Mouse (Mus musculus) liver, adult 2 months (tissue): ENCODE data around the gene Ptprs. TPM values are rescaled to one million over a fixed set of nuclear protein-coding genes. Genes with fewer than 3 reads are reported as not detected.

Experiments
- DNase-seq: peaks from one replicate; pipeline ENCODE4 v3.0.0-alpha.2; 2011; ENCODE audit warnings: low read depth, low spot score; ENCODE audit errors: extremely low read depth
- H3K27ac ChIP-seq: fragments of 200-500 bp; replicated peaks from 2 replicates; pipeline ENCODE4 v1.5.1; 2012; ENCODE audit warnings: low read depth, mild to moderate bottlenecking, control low read depth, inconsistent platforms, low read length; ENCODE audit not compliant: insufficient read depth
- H3K27me3 ChIP-seq: fragments of 200-500 bp; 2 replicates; pipeline ENCODE4 v1.6.1; 2012; ENCODE audit warnings: mild to moderate bottlenecking, moderate library complexity, low read length, inconsistent platforms; ENCODE audit not compliant: control insufficient read depth, insufficient read depth
- H3K36me3 ChIP-seq: fragments of 200-500 bp; 2 replicates; pipeline ENCODE4 v1.6.1; 2012; ENCODE audit warnings: low read length, inconsistent platforms; ENCODE audit not compliant: control insufficient read depth, insufficient read depth
- H3K4me1 ChIP-seq: fragments of 200-500 bp; 2 replicates; pipeline ENCODE4 v1.6.1; 2011; ENCODE audit warnings: low read length; ENCODE audit not compliant: control insufficient read depth, insufficient read depth
- H3K4me3 ChIP-seq: fragments of 200-500 bp; 2 replicates; pipeline ENCODE4 v1.5.1; 2011; ENCODE audit warnings: low read depth, mild to moderate bottlenecking, control low read depth, low read length, moderate library complexity; ENCODE audit not compliant: insufficient read depth
- H3K79me2 ChIP-seq: fragments of 200-500 bp; 2 replicates; pipeline ENCODE4 v1.6.1; 2012; ENCODE audit warnings: inconsistent platforms, mild to moderate bottlenecking, low read length, moderate library complexity; ENCODE audit not compliant: control insufficient read depth, insufficient read depth
- H3K9ac ChIP-seq: fragments of 200-500 bp; 2 replicates; pipeline ENCODE4 v1.6.1; 2012; ENCODE audit warnings: low read depth, mild to moderate bottlenecking, control low read depth, inconsistent platforms, low read length
- CTCF ChIP-seq: fragments of 200-500 bp; IDR thresholded peaks from 2 replicates; pipeline ENCODE4 v1.5.1; 2011; ENCODE audit warnings: low read depth, low read length, control low read depth
- POLR2A ChIP-seq: fragments of 200-500 bp; IDR thresholded peaks from 2 replicates; pipeline ENCODE4 v1.6.1; 2011; ENCODE audit warnings: low read length, control low read depth; ENCODE audit not compliant: insufficient read depth; ENCODE audit errors: extremely low read depth
- WGBS: fragments of 180-500 bp; shearing (Covaris S2); methylation state at CpG from one replicate; pipeline ENCODE4 v1.1.7; 2018; 5-methylcytosine and 5-hydroxymethylcytosine counted together
- polyA plus RNA-seq: library from polyadenylated mRNA; depleted of rRNA; stranded (reverse); fragments of >200 nt; gene quantifications from 2 replicates; pipeline ENCODE4 v1.2.3, GENCODE M21; 2012
- total RNA-seq: library from RNA; depleted of rRNA; stranded (reverse); fragments of >200 nt; gene quantifications from 2 replicates; pipeline ENCODE4 v1.2.3, GENCODE M21; 2014

Ptprs gene
- total and polyA plus RNA-seq, 2 experiments = 4.4 to 10.2 TPM

DNA sequence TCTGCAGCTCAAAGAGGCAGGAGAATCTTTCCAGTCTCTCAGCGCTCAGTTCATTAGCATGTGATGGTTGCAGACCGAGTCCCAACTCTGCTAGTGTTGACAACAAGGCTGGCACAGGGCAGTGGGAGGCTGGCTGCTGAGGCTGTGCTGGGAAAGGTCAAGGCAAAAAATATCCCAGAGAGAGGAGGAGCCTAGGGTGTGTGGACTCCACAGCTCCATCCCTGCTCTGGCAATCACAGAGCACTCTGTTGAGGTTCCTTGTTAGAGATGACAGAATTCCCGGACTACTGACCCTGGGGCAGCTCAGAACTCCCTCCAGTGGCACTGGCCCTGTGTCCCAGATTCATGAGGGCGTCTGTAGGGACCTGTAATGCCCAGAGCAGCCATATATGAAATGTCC, 23.0 kb downstream of the Ptprs start:
- H3K9ac ChIP-seq = no peak overlapping the region
- H3K27me3 ChIP-seq = no peaks in the 10 kb centered on the region
- 86% methylated on average over 4 of the region's 4 CpGs for WGBS
- H3K36me3 ChIP-seq = no peaks in the 10 kb centered on the region
- TF ChIP-seq CTCF (no peak), POLR2A (no peak)
- no peaks in the 10 kb centered on the region for H3K4me1 ChIP-seq
- no peaks in the 10 kb centered on the region for H3K79me2 ChIP-seq
- no peak overlapping the region for H3K27ac ChIP-seq
- no peak overlapping the region for H3K4me3 ChIP-seq
- no peak for DNase-seq

DNA sequence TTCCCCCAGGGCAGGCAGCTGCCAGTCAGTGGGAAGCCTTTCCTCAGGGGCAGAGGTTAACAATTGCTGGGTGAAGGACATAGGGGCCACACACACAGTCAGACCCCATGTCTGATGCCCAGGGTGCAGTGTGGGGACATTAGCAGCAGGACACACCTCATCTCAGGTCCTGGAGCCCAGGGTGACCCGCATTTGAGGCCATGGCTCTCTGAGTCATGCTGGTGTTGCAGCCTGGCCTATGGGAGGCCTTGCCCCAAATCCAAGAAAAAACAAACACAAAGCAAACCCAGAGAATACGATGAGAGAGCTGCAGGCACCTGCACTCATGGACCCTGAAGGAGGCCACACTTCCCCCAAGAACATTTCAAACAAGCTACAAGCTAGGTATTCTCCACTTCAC, 28.6 kb downstream of the Ptprs start:
- 79% methylated on average over 2 of the region's 2 CpGs for WGBS
- TF ChIP-seq POLR2A (no peak), CTCF (no peak)
- H3K4me1 ChIP-seq = no peaks in the 10 kb centered on the region
- H3K4me3 ChIP-seq = no peak overlapping the region
- no peaks in the 10 kb centered on the region for H3K79me2 ChIP-seq
- DNase-seq = no peak
- H3K9ac ChIP-seq = no peak overlapping the region
- H3K27me3 ChIP-seq = no peaks in the 10 kb centered on the region
- no peak overlapping the region for H3K27ac ChIP-seq
- H3K36me3 ChIP-seq = no peaks in the 10 kb centered on the region

DNA sequence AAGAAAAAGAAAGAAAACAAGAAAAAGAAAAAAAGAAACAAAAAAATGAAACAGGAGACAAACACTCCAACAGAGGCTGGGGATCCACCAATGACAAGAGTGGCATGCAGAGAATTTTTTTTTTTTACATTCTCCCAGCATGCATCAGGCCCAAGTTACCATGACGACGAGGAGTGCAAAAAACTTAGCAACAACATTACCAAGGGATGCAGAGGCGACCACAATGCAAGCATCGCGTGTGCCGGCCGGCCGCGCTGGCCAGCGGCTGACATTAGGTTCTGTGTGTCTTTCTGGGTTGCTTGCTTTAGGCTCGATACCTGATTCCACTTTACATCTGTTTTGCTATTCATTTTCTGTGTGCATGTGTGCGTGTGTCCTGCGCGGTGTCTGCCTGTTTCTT, 30.9 kb downstream of the Ptprs start:
- no peak for DNase-seq
- H3K4me3 ChIP-seq = no peak overlapping the region
- no peaks in the 10 kb centered on the region for H3K36me3 ChIP-seq
- WGBS = 90% methylated on average over 14 of the region's 14 CpGs
- H3K27me3 ChIP-seq = no peaks in the 10 kb centered on the region
- no peaks in the 10 kb centered on the region for H3K4me1 ChIP-seq
- no peak overlapping the region for H3K9ac ChIP-seq
- no peak overlapping the region for H3K27ac ChIP-seq
- no peaks in the 10 kb centered on the region for H3K79me2 ChIP-seq
- TF ChIP-seq CTCF = no peak
- TF ChIP-seq POLR2A = no peak

DNA sequence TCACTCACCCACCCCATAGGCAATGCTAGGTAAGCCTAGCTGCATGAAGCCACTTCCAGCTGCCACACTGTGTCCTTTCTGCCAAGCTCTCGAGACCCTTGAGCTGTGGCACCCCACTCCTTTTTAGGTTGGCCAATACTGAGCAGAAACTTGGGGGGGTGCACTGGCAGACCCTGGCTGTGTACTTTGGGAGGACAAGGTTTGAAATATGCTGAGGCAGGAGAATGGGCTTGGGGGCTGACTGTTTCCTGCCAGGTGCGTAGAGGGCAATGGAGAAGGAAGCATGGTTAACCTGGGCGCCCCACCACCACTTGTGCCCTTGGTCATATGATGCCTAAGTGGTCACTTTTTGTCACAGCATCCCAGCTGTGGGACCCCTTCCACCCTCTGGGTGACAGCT, 31.5 kb downstream of the Ptprs start:
- 91% methylated on average over 3 of the region's 3 CpGs for WGBS

DNA sequence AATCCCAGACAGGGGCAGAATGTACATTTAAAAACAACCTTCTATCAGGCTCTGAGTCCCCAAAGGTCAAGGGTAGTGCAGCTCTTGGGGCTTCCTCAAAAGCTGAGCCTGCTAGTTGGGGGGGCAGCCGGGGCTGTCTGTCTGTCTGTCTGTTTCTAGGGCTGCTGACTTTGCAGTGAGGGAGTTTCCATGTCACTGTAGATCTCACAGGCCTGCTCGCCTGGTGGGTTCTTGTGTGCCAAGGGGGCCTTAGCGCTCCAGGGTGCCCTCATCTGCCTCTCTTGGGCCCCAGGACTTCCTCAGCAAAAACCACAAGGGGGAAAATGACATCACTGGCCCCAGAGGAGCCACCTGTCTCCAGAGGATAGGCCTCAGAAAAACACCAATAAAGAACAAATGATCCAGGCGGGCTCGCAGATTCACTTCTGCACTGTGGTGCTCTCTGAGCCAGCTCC, 32.9 kb downstream of the Ptprs start:
- H3K4me3 ChIP-seq = no peak overlapping the region
- 76% methylated on average over 5 of the region's 5 CpGs for WGBS
- TF ChIP-seq POLR2A = no peak

More for the DNA sequence above, 31.5 kb downstream of the Ptprs start:
- no peak for DNase-seq
- H3K4me1 ChIP-seq = no peaks in the 10 kb centered on the region
- no peaks in the 10 kb centered on the region for H3K27me3 ChIP-seq
- H3K79me2 ChIP-seq = no peaks in the 10 kb centered on the region
- no peak overlapping the region for H3K4me3 ChIP-seq
- no peaks in the 10 kb centered on the region for H3K36me3 ChIP-seq
- no peak overlapping the region for H3K9ac ChIP-seq
- H3K27ac ChIP-seq = no peak overlapping the region
- no peak for TF ChIP-seq POLR2A
- no peak for TF ChIP-seq CTCF

DNA sequence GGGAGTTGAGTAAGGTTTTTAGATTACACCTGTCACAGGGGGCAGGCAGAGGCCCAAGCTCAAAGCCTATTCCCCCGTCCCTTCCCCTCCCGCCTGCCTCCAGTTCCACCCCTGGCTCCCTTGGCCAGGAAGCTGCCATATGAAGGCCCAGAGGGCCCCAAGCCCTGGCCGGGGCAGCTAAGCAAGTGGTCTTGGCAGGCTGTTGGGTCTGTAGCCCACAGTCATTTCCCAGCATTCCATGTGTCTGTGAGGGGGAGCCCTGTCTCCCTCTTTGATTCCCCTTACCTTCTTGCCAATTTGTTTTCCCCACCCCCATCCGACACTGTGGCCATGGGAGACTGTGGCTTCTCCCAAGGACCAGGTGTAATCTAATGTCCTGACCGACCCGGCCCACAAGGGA, 34.0 kb downstream of the Ptprs start:
- no peaks in the 10 kb centered on the region for H3K79me2 ChIP-seq
- TF ChIP-seq POLR2A (no peak), CTCF (no peak)
- H3K36me3 ChIP-seq = no peaks in the 10 kb centered on the region
- H3K27me3 ChIP-seq = no peaks in the 10 kb centered on the region
- 88% methylated on average over 6 of the region's 6 CpGs for WGBS
- H3K9ac ChIP-seq = no peak overlapping the region
- H3K4me3 ChIP-seq = no peak overlapping the region
- no peak overlapping the region for H3K27ac ChIP-seq
- H3K4me1 ChIP-seq = no peaks in the 10 kb centered on the region
- DNase-seq = no peak

More for the DNA sequence above, 32.9 kb downstream of the Ptprs start:
- Histone ChIP-seq H3K27ac (no peak overlapping the region), H3K27me3 (no peaks in the 10 kb centered on the region), H3K4me1 (no peaks in the 10 kb centered on the region), H3K9ac (no peak overlapping the region), H3K79me2 (no peaks in the 10 kb centered on the region), H3K36me3 (no peaks in the 10 kb centered on the region)
- no peak for DNase-seq
